Mouse (Mus musculus) large intestine, adult 2 months (tissue): Measurements from ENCODE around the gene Sucla2. TPM values are rescaled to one million over a fixed set of nuclear protein-coding genes. Genes with fewer than 3 reads are reported as not detected.

Experiments used
- DNase-seq: peaks from one replicate; pipeline ENCODE4 v3.0.0-alpha.2; 2012; ENCODE audit warnings: low read depth, low spot score
- WGBS: fragments of 180-500 bp; shearing (Covaris S2); methylation state at CpG from one replicate; pipeline ENCODE4 v1.1.7; 2018; 5-methylcytosine and 5-hydroxymethylcytosine counted together
- polyA plus RNA-seq: library from polyadenylated mRNA; depleted of rRNA; stranded (reverse); fragments of >200 nt; gene quantifications from 2 replicates; pipeline ENCODE4 v1.2.3, GENCODE M21; 2012; rRNA removed

Sucla2 gene
- 17.3 and 28.0 TPM in 2 replicates for polyA plus RNA-seq

GRCm38 (mm10) chr14:73524766-73525448, at the start of gene Sucla2:
Sucla2 (plus strand) TSS chr14:73525319.
- WGBS: under 1% methylated on average over 41 of the region's 41 CpGs
- DNase-seq: peak; percentile 84

GRCm38 (mm10) chr14:73475506-73475905, 49.6 kb upstream of the Sucla2 start:
- DNase-seq: no peak
- WGBS: 76% methylated on average over 7 of the region's 7 CpGs

GRCm38 (mm10) chr14:73476361-73476934, 48.7 kb upstream of the Sucla2 start:
- 66% methylated on average over 8 of the region's 8 CpGs for WGBS
- DNase-seq: no peak

- DNase-seq: no peak
- 90% methylated on average over 10 of the region's 10 CpGs for WGBS
These were observed 48.0 kb upstream of the Sucla2 start for GRCm38 (mm10) chr14:73477077-73477476.

DNA sequence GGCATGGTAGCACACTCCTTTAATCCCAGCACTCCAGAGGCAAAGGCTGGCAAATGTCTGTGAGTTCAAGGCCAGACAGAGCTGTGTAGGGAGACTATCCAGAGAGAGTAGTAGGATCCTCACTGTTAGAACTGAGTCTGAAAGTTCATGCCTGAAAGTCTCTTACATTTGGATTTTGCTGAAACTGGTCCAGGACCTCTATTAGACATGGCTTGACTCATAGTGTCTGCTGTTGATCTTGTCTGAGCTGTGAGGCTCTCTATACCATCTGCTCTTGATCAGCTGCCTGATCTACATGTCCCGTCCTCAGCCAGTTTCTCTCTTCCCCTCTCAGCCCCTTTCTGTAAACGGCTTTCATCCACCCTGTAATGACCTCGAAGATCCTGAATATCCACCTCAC, 46.8 kb upstream of the Sucla2 start:
- WGBS: 79% methylated on average over 3 of the region's 3 CpGs
- DNase-seq: no peak

GRCm38 (mm10) chr14:73479771-73480170, 45.3 kb upstream of the Sucla2 start:
- DNase-seq: no peak
- 90% methylated on average over 1 of the region's 1 CpGs for WGBS

- WGBS: 79% methylated on average over 5 of the region's 5 CpGs
- DNase-seq: no peak
These were observed 41.4 kb upstream of the Sucla2 start for GRCm38 (mm10) chr14:73483516-73484229.

DNA sequence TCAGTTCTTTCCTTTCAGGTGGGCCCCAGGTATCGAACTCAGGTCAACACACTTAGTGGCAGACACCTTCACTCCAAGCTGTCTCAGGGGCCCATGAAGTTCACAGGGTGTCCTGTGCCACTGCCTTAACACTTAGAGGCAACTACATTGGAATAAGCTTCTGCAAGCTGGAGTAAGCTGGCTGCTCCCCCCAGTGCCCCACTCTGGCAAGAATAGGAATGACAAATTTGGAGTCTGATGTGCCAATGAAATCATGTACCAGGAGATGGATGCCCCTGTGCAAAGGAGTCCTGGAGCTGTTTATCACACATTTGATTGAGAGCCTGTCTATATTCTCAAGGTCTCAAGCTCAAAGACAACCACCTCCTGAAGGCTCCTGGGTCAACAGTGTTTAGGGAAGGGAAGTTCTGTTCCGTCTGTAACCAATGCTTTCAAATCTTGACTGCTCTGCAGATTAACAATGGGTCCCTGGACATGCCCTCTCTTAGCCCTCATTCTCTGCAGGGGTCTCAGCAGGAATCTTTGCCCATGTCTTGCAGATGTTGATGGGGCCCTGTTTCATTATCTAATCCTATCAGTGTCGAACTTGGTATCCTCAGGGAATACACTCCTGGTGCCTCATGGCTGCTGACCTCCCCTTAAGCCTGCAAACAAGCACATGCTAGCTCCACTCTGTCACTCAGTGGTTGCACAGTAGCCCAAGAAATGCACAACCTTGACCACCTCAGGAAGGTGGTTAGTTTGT, 40.6 kb upstream of the Sucla2 start:
- no peak for DNase-seq
- 90% methylated on average over 3 of the region's 3 CpGs for WGBS

GRCm38 (mm10) chr14:73486641-73487040, 38.5 kb upstream of the Sucla2 start:
- WGBS: 57% methylated on average over 5 of the region's 5 CpGs

DNA sequence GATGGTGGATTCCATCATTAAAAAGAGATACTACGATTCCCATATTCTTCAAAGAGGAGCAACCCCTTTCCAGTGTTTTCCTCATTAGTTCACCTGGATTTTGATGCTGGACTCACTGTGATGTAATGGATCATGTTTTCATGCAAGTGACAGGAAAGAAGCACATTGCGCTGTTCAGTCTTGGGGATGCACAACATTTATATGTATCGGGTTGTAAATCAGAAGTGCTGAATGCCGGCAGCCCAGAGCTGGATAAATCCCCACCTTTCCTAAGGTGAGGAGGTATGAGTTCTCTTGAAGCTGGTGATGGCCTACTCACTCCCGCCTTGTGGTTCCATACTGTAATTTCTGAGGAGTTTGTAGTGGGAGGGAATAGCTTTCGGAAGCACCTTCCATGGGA, 31.8 kb upstream of the Sucla2 start:
- DNase-seq: no peak
- WGBS: 94% methylated on average over 6 of the region's 6 CpGs

More at GRCm38 (mm10) chr14:73486641-73487040, 38.5 kb upstream of the Sucla2 start:
- DNase-seq: no peak

DNA sequence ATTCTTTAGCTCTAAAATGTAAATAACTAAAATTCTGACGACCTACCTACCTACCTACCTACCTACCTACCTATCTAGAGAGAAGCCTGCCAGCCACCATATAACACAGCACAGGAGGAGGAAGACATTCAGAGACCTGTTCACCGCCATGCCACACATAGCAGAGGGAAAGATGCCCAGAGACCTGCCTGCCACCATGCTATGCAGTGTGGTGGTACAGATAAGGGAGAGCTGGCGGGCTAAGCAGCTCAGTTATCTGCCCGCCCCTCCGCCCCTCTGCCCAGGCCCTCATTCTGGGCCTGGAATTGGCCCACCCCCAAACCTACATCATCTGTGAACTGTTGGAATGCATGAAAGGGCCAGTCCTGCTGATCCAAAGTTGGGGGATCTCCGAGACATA, 31.0 kb upstream of the Sucla2 start:
- no peak for DNase-seq
- 74% methylated on average over 6 of the region's 6 CpGs for WGBS

- DNase-seq: no peak
- WGBS: 63% methylated on average over 7 of the region's 7 CpGs
These were observed 29.4 kb upstream of the Sucla2 start for GRCm38 (mm10) chr14:73495753-73496152.

DNA sequence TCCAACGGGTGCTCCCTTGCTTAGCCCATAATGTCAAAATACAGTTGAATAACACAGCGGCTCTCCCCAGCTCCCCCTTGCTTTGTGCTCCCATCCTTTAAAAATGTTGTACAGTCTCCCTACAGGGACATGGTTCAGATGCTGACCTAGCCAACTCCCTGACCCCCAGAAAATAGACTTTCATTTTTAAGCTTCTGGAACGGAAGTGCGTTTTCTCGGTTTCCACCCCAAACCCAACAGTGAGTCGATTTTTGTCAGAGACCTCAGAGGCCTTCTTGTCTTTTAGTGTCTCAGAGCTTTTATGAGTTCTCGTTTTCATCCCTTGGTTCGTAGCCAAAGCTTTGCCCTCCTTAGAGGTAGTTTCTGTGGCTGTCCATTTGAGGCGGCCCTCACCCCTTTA, 23.8 kb upstream of the Sucla2 start:
- 76% methylated on average over 9 of the region's 9 CpGs for WGBS

DNA sequence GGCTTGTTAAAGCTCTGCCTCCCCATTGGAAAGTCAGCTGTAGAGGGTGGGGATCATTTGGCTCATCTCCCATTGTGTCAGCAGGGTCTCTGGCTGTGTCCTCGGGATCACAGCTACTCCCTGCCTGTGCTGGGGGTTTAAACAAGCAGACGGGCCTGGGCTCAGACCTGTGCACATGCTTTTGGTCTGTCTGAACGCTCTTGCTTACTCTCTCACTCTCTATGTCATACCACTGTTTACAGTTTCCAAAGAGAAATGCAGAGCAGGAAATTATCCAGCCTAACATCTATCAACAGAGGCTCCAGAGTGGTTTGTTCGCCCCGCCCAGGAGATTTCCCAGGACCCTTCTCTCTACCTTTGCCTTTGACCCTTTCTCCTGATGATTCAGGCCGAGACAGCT, 23.4 kb upstream of the Sucla2 start:
- 28% methylated on average over 6 of the region's 6 CpGs for WGBS

More for the DNA sequence above, 23.8 kb upstream of the Sucla2 start:
- no peak for DNase-seq

GRCm38 (mm10) chr14:73502591-73503184, 22.4 kb upstream of the Sucla2 start:
- DNase-seq: no peak
- WGBS: 21% methylated on average over 7 of the region's 7 CpGs

More for the DNA sequence above, 23.4 kb upstream of the Sucla2 start:
- DNase-seq: no peak

DNA sequence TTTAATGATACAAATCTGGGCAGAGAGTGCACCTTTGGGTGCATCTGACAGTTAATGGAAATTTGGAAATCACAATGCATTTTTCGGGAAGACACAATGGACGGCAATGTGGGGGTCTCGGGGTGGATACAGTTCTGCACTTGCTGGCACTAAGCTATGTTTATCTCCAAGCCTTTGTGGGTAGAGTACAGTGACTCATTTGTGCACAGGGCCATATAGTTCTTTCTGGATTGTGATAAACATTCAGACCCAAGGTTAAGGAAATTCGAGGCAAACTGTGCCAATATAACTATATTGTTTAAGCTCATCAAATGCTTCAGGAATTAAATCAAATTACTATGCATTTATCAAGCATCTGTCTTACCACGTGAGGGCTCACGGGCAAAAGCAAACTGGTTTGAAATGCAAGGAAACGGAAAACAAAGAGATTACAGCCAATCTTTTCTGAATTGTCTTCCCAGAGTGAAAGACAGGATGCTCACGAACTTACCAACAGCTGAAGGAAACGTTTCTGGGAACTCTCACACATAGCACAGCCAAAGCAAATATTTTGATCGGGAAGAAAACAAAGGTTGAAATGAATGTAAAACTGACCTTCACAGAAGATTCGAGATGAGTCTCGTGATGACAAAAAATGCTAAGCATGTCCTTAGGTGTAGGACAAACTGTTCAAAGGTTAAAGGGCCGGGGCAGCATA, 21.7 kb upstream of the Sucla2 start:
- WGBS: 18% methylated on average over 13 of the region's 13 CpGs
- DNase-seq: no peak

- no peak for DNase-seq
- WGBS: 75% methylated on average over 8 of the region's 8 CpGs
These were observed 18.8 kb upstream of the Sucla2 start for GRCm38 (mm10) chr14:73506283-73506682.

DNA sequence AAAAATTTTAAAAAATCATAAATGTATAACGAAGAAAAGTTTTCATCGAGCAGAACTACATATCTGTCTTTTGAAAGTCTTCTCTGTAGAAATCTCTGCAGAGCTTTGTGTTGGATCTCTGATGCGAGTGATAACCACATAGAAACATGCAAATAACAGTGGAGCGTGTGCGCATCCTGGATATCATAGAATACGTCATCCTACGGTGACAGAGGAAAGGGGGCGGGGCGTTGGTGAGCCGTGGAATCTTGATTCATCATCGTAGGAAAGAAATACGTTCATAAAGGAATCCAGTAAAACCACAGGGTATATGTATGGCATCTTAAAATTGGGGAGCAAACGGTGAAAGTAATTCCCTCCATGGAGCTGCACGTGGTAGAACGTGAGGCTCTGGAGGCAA, 17.9 kb upstream of the Sucla2 start:
- WGBS: 82% methylated on average over 15 of the region's 15 CpGs
- DNase-seq: no peak

DNA sequence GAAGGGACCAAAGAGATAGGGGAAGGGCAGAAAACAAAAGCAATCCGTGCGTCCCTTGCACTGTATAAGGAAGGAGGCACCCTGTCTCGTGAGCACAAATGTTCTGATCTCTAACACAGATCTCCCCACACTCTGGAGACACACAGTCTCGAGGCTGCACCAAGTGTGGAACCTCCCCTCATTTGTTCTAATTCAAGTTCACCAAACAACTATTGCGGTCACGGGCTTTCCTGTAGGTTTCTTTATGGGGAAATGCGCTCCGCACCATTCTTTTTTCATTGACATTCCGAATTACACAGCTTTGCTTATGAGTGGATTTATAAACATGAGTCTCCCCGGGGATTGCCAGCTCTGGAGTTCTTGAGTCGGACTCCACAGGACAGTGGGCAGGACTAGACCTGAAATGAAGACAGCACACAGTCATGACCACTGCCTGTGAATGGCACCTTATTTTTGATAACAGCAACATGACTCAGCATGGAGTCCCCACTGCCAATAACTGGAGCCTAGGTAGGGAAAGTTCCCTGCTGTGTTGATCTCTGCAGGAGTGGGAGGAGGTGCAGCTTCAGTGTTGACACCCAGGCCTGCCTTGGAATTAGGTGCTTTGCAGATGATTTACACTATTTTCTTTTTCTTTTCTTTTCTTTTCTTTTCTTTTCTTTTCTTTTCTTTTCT, 17.3 kb upstream of the Sucla2 start:
- DNase-seq: no peak
- 67% methylated on average over 11 of the region's 11 CpGs for WGBS
